Mouse (Mus musculus) cerebellum, postnatal 25 days (tissue): Measurements from ENCODE around the gene Card19.

Source experiments
- DNase-seq, 2 experiments: peaks; one replicate each; pipeline ENCODE4 v3.0.0; 2021; ENCODE audit warnings: mixed read lengths in 2 of 2

Gene Card19

DNA sequence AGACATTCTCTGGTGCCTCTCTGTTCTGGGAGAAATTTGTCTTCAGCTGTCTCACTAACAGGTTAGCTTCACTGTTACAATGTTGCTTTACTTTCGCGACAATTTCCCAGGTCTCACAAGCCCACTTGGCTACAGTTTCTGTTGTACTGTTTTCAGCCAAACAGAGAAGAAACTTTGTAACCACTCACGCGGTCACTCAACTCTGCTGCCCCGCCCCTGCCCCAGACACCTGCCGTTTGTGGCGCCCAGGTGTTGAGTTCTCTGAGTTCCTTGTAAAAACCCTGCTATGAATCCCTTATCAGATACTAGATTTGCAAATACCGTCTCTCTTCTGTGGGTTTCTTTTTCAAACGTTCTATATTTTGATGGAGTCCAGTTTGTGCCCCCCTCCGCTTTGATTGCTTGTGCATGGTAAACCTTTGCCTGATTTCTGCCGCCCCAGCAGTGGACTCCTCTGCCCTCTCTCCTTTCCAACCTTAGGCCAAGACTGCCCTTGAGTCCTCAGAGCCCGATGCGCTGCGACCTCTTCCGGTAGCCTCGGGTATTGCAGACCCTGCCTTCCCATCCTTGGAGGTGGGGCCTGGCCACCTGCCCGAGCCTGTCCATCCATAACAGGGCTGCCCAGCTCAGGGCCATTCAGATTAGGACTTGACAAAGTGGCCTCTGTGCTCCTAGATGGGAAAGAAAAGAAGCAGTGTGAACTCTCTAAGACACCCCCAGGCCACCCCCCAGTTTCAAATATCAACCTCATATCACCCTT lies 46.2 kb downstream of the Card19 start:
- peak; percentile 99 for DNase-seq

DNA sequence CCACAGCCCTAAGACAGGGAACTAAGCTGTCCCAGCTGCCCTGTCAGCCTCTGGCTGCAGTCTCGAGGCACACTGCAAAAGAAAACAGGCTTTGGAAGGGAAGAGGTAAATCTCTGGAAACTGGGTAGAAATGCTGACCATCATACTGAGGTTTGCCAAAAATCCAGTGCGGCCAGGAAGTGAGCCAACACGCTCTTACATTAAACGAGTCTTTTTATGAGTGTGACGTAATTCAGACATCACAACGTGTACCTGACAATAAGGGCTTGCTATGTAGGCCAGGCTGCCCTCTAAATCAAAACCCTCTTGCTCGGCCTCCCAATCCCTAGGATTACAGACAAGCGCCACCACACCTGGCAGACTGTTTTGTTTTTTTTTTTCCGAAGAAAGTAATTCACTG lies 48.8 kb downstream of the Card19 start:
- DNase-seq = no peak

DNA sequence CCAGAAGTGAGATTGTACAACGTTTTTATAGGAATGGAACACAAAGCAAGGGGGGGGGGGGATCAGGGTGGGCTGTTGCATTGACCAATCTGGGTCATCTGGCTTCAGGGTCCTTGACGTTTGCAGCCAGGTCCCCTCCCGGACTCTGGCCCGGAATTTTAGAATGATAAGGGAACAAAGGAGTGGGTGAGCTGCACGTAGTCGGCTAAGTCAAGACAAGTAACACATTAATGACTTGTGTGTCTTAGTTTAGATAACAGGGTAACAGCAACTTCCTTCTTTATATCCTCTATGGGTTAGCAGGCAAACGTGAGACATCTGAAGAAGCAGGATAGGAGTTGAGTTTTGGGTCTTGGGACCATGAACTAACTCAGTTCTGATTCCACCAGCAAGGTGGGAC lies 52.2 kb downstream of the Card19 start:
- no peak for DNase-seq

DNA sequence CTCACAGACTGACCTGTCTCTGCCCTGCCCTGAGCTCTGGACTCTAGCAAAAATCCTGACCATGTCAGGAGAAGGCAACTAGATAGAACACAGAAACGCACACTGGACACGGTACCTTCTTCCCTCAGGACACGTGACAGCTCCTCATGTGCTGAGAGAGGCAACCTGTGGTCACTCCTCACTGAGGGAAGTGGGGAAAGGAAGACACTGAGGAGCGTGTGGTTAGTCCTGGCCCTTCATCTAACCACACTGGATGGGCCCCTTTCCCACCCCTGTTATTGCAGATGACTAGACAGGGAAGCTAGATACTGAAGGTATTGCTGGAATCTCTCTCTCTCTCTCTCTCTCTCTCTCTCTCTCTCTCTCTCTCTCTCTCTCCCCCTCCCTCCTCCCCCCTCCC lies 53.1 kb downstream of the Card19 start:
- DNase-seq = no peak

DNA sequence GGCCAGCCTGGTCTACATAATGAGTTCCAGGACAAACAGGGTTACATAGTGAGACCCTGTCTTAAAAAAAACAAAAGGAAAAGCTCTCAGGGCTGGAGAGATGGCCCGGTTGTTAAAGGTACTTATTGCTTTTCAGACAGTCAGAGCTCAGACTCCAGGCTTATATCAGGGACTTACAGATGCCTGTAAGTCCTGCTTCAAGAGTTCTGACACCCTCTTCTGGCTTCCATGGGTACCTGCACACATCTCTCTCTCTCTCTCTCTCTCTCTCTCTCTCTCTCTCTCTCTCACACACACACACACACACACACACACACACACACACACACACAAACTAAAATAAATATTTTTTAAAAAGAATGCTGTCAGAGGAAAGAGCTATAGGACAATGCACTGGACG lies 54.6 kb downstream of the Card19 start:
- DNase-seq = no peak

DNA sequence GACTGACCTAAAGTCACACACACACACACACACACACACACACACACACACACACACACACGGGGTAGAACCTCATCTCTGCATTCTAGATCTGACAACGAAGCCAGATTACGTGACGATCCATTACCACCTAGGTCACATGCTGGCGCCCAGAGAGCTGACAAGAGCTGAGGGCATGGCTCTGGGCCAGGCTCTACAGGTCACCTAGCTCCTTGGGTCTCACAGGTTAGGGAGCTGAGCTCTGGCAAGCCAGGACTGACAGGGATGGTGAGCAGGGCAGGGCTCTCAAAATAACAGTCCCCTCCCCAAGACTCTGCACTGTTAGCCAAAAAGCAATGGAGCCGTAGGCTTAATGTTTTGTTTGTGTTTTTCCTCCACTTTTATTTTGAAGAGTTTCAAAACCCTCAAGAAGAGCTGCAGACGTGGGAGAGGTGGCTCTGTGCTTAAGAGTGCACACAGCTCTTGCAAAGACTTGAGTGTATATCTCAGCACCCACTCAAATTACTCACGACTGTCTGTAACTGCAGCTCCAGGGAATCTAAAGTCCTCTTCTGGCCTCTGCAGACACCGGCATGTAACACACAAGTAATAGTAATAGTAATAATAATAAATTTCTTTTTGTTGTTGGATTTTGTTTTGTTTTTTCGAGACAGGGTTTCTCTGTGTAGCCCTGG lies 57.7 kb downstream of the Card19 start:
- DNase-seq = no peak

DNA sequence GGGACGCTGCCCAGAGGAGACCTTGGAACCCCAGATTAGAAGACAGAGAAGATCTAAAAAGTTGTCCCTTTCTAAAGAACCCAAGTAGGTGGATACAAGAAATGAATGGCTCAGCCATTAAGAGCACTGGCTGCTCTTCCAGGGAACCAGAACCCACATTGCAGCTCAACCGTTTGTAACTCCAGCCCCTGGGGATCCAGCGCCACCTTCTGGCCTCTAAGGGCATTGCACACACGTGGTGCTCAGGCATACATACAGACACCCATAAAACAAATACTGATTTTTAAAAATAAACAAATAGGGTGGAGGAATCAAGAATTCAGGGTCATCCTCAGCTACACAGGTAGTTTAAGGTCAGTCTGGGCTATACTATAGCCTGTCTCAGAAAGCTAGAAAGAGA lies 59.2 kb downstream of the Card19 start:
- DNase-seq = no peak

DNA sequence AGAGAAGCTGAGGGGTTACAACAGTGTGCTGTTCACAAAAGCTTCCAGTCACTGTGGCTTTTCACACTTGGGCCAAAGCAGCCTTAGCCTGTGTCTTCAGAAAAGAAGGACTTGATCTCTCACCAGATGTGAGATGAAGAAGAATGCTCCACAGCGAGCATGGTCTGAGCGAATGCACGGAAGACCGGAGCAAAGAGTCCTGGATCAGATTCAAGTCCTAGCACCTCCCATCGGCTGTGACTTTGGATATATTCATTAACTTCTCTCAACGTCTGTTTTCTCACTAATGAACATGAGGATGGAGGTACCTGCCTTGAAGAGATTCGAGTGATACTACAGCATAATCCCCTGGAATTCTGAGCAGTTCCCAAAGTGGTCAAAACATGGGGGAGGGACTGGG lies 61.2 kb downstream of the Card19 start:
- no peak for DNase-seq

DNA sequence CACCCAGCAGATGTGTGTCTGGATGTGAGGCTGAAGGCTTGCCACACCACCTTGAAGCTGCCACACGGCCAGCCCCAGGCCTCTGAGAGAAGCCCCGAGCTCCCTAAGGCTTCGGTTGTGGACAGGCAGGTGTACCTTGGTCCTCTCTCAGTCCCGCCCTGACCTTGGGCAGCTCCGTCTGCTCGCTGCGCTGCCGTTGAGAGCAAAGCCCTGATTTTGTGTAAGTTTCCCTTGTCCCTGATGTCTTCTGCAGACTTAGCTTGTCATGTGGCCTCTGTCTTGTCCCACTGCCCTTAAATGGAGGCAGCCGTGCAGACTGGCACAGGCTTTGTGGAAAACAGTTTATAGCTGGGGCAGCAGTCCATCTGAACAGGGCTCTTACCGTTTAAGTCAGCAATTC lies 61.8 kb downstream of the Card19 start:
- DNase-seq = no peak
